Mouse (Mus musculus): ENCODE data around the gene Ptpn21. TPM values are rescaled to one million over a fixed set of nuclear protein-coding genes. Genes with fewer than 3 reads are reported as not detected.

The Ptpn21 gene
- polyA plus RNA-seq, 1 experiment, result not detected

DNA sequence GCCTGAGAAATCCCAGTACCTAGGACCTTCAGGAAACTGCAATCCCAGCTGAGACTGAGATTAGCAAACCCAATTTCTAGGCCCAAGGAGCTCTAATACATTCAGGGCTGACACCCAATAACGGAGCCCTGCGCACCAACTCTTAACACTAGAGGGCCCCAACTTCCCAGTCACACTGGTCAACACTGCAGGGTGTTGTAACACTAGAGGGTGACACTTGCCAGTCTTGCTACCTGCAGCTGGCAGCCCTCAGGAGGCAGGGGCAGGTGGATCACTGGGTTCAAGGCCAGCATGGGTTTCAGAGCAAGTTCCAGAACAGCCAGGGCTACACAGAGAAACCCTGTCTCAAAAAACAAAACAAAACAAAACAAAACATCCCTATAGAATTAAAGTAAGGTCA is 8.9 kb upstream of the Ptpn21 start:
- Histone ChIP-seq H3K36me3 (ENCODE audit: control insufficient read depth) (peaks cover 21% of the 10 kb centered on the region), H3K4me1 (ENCODE audit: control insufficient read depth) (peaks cover 25% of the 10 kb centered on the region), H3K9me3 (ENCODE audit: control insufficient read depth, low read length) (no peaks in the 10 kb centered on the region), H3K27me3 (ENCODE audit: control insufficient read depth) (peaks cover 8% of the 10 kb centered on the region), H3K4me3 (replicated peaks) (peak overlapping the region; percentile 88)
- no peak for TF ChIP-seq TAL1 (IDR thresholded peaks at IDR 0.05; ENCODE audit: low read length)
- no peak for TF ChIP-seq GATA1 (IDR thresholded peaks at IDR 0.05; ENCODE audit: low read length)

- H3K4me3 ChIP-seq (replicated peaks), result no peak overlapping the region
- H3K4me1 ChIP-seq (ENCODE audit: control insufficient read depth), result peaks cover 25% of the 10 kb centered on the region
- no peaks in the 10 kb centered on the region for H3K9me3 ChIP-seq (ENCODE audit: control insufficient read depth, low read length)
- peaks cover 13% of the 10 kb centered on the region for H3K27me3 ChIP-seq (ENCODE audit: control insufficient read depth)
- peaks cover 16% of the 10 kb centered on the region for H3K36me3 ChIP-seq (ENCODE audit: control insufficient read depth)
- no peak for TF ChIP-seq GATA1 (IDR thresholded peaks at IDR 0.05; ENCODE audit: low read length)
- no peak for TF ChIP-seq TAL1 (IDR thresholded peaks at IDR 0.05; ENCODE audit: low read length)
These were observed 8.4 kb upstream of the Ptpn21 start for GRCm38 (mm10) chr12:98745626-98746025.

GRCm38 (mm10) chr12:98741011-98741501 is 3.9 kb upstream of the Ptpn21 start:
- peaks cover 58% of the 10 kb centered on the region for H3K27me3 ChIP-seq (ENCODE audit: control insufficient read depth)

DNA sequence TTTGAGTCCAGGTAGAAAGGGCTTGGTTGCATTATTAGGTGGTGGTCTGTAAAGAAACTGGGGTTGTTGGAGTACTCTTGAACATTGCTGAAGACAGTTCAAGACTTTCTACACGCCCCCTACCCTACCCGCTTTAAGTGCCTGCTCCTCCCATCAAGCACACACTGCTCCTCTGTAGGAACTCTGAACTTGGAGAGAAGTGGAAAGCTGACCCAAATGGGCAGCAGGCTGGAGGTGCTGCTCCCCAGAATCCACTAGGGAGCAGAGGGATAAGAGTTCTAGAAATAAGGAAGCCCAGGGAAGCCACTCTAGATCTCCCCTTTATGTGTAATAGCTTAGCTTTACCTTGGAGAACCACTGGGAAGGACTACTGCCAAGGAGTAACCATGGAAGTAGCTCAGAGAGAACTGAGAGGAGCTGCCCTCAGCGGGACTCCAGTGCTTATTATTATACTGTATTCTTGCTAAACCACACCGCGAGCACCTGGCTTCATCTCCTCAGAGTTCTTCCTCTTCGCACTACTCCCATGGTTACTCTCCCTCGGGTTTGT is 671 bp upstream of the Ptpn21 start:
- Histone ChIP-seq H3K36me3 (ENCODE audit: control insufficient read depth) (no peaks in the 10 kb centered on the region), H3K27me3 (ENCODE audit: control insufficient read depth) (peaks cover 76% of the 10 kb centered on the region), H3K4me3 (replicated peaks) (peak overlapping the region; percentile 51), H3K9me3 (ENCODE audit: control insufficient read depth, low read length) (peaks cover 7% of the 10 kb centered on the region; the same call in 1 of the 2 replicates), H3K4me1 (ENCODE audit: control insufficient read depth) (peaks cover 26% of the 10 kb centered on the region)
- TF ChIP-seq TAL1 (IDR thresholded peaks at IDR 0.05; ENCODE audit: low read length) (no peak), GATA1 (IDR thresholded peaks at IDR 0.05; ENCODE audit: low read length) (no peak)

More at GRCm38 (mm10) chr12:98741011-98741501, 3.9 kb upstream of the Ptpn21 start:
- H3K4me1 ChIP-seq (ENCODE audit: control insufficient read depth), result peaks cover 5% of the 10 kb centered on the region
- H3K36me3 ChIP-seq (ENCODE audit: control insufficient read depth), result no peaks in the 10 kb centered on the region
- TF ChIP-seq GATA1 (IDR thresholded peaks at IDR 0.05; ENCODE audit: low read length) (no peak), TAL1 (IDR thresholded peaks at IDR 0.05; ENCODE audit: low read length) (no peak)
- no peak overlapping the region for H3K4me3 ChIP-seq (replicated peaks)
- H3K9me3 ChIP-seq (ENCODE audit: control insufficient read depth, low read length), result peaks cover 7% of the 10 kb centered on the region; the same call in 1 of the 2 replicates

GRCm38 (mm10) chr12:98734880-98735801 is 2.1 kb downstream of the Ptpn21 start:
- Histone ChIP-seq H3K36me3 (ENCODE audit: control insufficient read depth) (no peaks in the 10 kb centered on the region), H3K4me1 (ENCODE audit: control insufficient read depth) (peaks cover 26% of the 10 kb centered on the region), H3K27me3 (ENCODE audit: control insufficient read depth) (peaks cover 59% of the 10 kb centered on the region), H3K9me3 (ENCODE audit: control insufficient read depth, low read length) (peaks cover 7% of the 10 kb centered on the region; the same call in 1 of the 2 replicates), H3K4me3 (replicated peaks) (peak overlapping the region; percentile 69)
- TF ChIP-seq GATA1 (IDR thresholded peaks at IDR 0.05; ENCODE audit: low read length) (no peak), TAL1 (IDR thresholded peaks at IDR 0.05; ENCODE audit: low read length) (no peak)

DNA sequence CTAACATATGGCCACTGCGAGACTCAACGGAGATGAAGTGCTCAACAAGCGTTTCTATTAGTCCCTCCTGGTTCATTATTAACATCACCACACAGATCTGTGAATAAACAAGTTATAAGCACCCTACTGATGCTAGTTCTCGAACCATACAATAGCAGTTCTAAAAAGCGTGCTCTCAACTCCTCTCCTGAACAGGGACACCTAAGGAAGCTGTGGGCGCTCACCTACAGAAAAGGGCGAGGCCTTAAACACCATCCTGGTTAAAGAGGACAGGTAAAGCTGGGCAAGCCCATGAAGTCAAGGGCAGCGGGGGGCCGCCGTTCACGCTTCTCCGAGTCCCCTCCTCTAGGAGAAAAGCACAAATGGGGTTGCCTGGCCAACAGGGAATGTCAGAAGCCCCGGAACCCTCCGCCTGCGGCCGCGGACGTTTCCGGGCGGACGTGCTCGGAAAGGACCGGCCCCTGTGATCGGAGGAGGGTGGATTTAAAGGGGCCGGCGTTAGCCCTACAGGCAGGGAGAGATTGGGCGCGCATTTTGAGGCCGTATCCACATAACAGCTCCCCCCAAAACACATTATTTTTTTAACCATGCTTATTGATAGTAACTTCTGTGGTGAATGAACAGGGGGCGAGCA is 2.8 kb downstream of the Ptpn21 start:
- H3K36me3 ChIP-seq (ENCODE audit: control insufficient read depth), result no peaks in the 10 kb centered on the region
- no peak for TF ChIP-seq TAL1 (IDR thresholded peaks at IDR 0.05; ENCODE audit: low read length)
- no peak for TF ChIP-seq GATA1 (IDR thresholded peaks at IDR 0.05; ENCODE audit: low read length)
- H3K27me3 ChIP-seq (ENCODE audit: control insufficient read depth), result peaks cover 51% of the 10 kb centered on the region
- peak overlapping the region; percentile 69 for H3K4me3 ChIP-seq (replicated peaks)
- peaks cover 26% of the 10 kb centered on the region for H3K4me1 ChIP-seq (ENCODE audit: control insufficient read depth)
- peaks cover 7% of the 10 kb centered on the region; the same call in 1 of the 2 replicates for H3K9me3 ChIP-seq (ENCODE audit: control insufficient read depth, low read length)

- peaks cover 45% of the 10 kb centered on the region for H3K27me3 ChIP-seq (ENCODE audit: control insufficient read depth)
- TF ChIP-seq GATA1 (IDR thresholded peaks at IDR 0.05; ENCODE audit: low read length) (no peak), TAL1 (IDR thresholded peaks at IDR 0.05; ENCODE audit: low read length) (no peak)
- H3K4me3 ChIP-seq (replicated peaks), result peak overlapping the region; percentile 69
- H3K36me3 ChIP-seq (ENCODE audit: control insufficient read depth), result no peaks in the 10 kb centered on the region
- peaks cover 26% of the 10 kb centered on the region for H3K4me1 ChIP-seq (ENCODE audit: control insufficient read depth)
- H3K9me3 ChIP-seq (ENCODE audit: control insufficient read depth, low read length), result peaks cover 3% of the 10 kb centered on the region; the same call in 1 of the 2 replicates
These were observed 3.4 kb downstream of the Ptpn21 start for GRCm38 (mm10) chr12:98733776-98734175.

GRCm38 (mm10) chr12:98733165-98733564 is 4.0 kb downstream of the Ptpn21 start:
- TF ChIP-seq GATA1 (IDR thresholded peaks at IDR 0.05; ENCODE audit: low read length), result no peak
- TF ChIP-seq TAL1 (IDR thresholded peaks at IDR 0.05; ENCODE audit: low read length), result no peak
- Histone ChIP-seq H3K9me3 (ENCODE audit: control insufficient read depth, low read length) (peaks cover 1% of the 10 kb centered on the region; the same call in 1 of the 2 replicates), H3K36me3 (ENCODE audit: control insufficient read depth) (no peaks in the 10 kb centered on the region), H3K27me3 (ENCODE audit: control insufficient read depth) (peaks cover 39% of the 10 kb centered on the region), H3K4me3 (replicated peaks) (peak overlapping the region; percentile 69), H3K4me1 (ENCODE audit: control insufficient read depth) (peaks cover 26% of the 10 kb centered on the region)

Measured in erythroblast, embryonic 14.5 days (primary cell).